Mouse (Mus musculus) heart, adult 11 months (tissue): Measurements from ENCODE around the gene Abca13.

Source experiments
- DNase-seq: peaks from one replicate; pipeline ENCODE4 v3.0.0; 2022

The Abca13 gene

GRCm38 (mm10) chr11:9536811-9537210, 345.1 kb downstream of the Abca13 start:
- peak; percentile 40 for DNase-seq

GRCm38 (mm10) chr11:9538328-9538727, 346.6 kb downstream of the Abca13 start:
- peak; percentile 63 for DNase-seq

GRCm38 (mm10) chr11:9560026-9560425, 368.3 kb downstream of the Abca13 start:
- DNase-seq, result peak; percentile 19

- DNase-seq, result peak; percentile 21
These were observed 376.6 kb downstream of the Abca13 start for GRCm38 (mm10) chr11:9568302-9568701.

GRCm38 (mm10) chr11:9570319-9570718, 378.6 kb downstream of the Abca13 start:
- no peak for DNase-seq

- peak; percentile 63 for DNase-seq
These were observed 383.2 kb downstream of the Abca13 start for GRCm38 (mm10) chr11:9574894-9575293.

- peak; percentile 37 for DNase-seq
These were observed 400.1 kb downstream of the Abca13 start for GRCm38 (mm10) chr11:9591757-9592316.

GRCm38 (mm10) chr11:9597299-9597698, 405.6 kb downstream of the Abca13 start:
- peak; percentile 9 for DNase-seq

GRCm38 (mm10) chr11:9601096-9601495, 409.4 kb downstream of the Abca13 start:
- DNase-seq, result no peak

- no peak for DNase-seq
These were observed 410.4 kb downstream of the Abca13 start for GRCm38 (mm10) chr11:9602137-9602536.

- no peak for DNase-seq
These were observed 416.5 kb downstream of the Abca13 start for GRCm38 (mm10) chr11:9608249-9608648.

- DNase-seq, result no peak
These were observed 417.3 kb downstream of the Abca13 start for GRCm38 (mm10) chr11:9609075-9609474.

GRCm38 (mm10) chr11:9616133-9616532, 424.4 kb downstream of the Abca13 start:
- DNase-seq, result no peak

GRCm38 (mm10) chr11:9616665-9617064, 424.9 kb downstream of the Abca13 start:
- DNase-seq, result no peak

GRCm38 (mm10) chr11:9619986-9620385, 428.2 kb downstream of the Abca13 start:
- DNase-seq, result no peak

GRCm38 (mm10) chr11:9622888-9623287, 431.1 kb downstream of the Abca13 start:
- DNase-seq, result no peak

GRCm38 (mm10) chr11:9624753-9625152, 433.0 kb downstream of the Abca13 start:
- no peak for DNase-seq

GRCm38 (mm10) chr11:9625812-9626211, 434.1 kb downstream of the Abca13 start:
- no peak for DNase-seq

GRCm38 (mm10) chr11:9647272-9647671, 455.5 kb downstream of the Abca13 start:
- DNase-seq, result no peak

GRCm38 (mm10) chr11:9647991-9648390, 456.2 kb downstream of the Abca13 start:
- DNase-seq, result no peak

- DNase-seq, result no peak
These were observed 475.0 kb downstream of the Abca13 start for GRCm38 (mm10) chr11:9666648-9667255.

- DNase-seq, result no peak
These were observed 477.7 kb downstream of the Abca13 start for GRCm38 (mm10) chr11:9669430-9669829.

GRCm38 (mm10) chr11:9684952-9685351, 493.2 kb downstream of the Abca13 start:
- no peak for DNase-seq

- no peak for DNase-seq
These were observed 513.4 kb downstream of the Abca13 start for GRCm38 (mm10) chr11:9705190-9705589.
